Mouse (Mus musculus): ENCODE data around the gene Serpina3m.
A peak's percentile ranks its signal among the peaks of the same experiment; 100 is the strongest.
"Not testable (repeated sequence)": the region's sequence is repeated elsewhere in the genome, so short reads cannot be mapped to it uniquely, and the experiment has no call there.

Serpina3m gene

GRCm38 (mm10) chr12:104391057-104391456 is 52.8 kb downstream of the Serpina3m start:
- not testable (repeated sequence) for DNase-seq

- DNase-seq, result no peak
Measured at GRCm38 (mm10) chr12:104403968-104404367, 65.7 kb downstream of the Serpina3m start.

GRCm38 (mm10) chr12:104406454-104406885 is 68.2 kb downstream of the Serpina3m start, which contains the start of gene Serpina3n:
TSS of gene Serpina3n (plus strand) at chr12:104406729.
- DNase-seq, result no peak

GRCm38 (mm10) chr12:104412507-104412906 is 74.2 kb downstream of the Serpina3m start:
- DNase-seq, result no peak

- DNase-seq, result peak; percentile 8
Measured at GRCm38 (mm10) chr12:104414576-104414975, 76.3 kb downstream of the Serpina3m start.

GRCm38 (mm10) chr12:104415625-104416315 is 77.5 kb downstream of the Serpina3m start:
- peak; percentile 24 for DNase-seq

GRCm38 (mm10) chr12:104418340-104419135 is 80.3 kb downstream of the Serpina3m start:
- DNase-seq, result peak; percentile 55

GRCm38 (mm10) chr12:104419136-104419462 is 80.8 kb downstream of the Serpina3m start:
- DNase-seq, result no peak

- no peak for DNase-seq
Measured at GRCm38 (mm10) chr12:104422615-104423392, 84.5 kb downstream of the Serpina3m start.

- no peak for DNase-seq
Measured at GRCm38 (mm10) chr12:104425591-104425990, 87.3 kb downstream of the Serpina3m start.

- DNase-seq, result no peak
Measured at GRCm38 (mm10) chr12:104426915-104427314, 88.6 kb downstream of the Serpina3m start.

GRCm38 (mm10) chr12:104431359-104431758 is 93.1 kb downstream of the Serpina3m start:
- DNase-seq, result no peak

GRCm38 (mm10) chr12:104433214-104433613 is 94.9 kb downstream of the Serpina3m start:
- DNase-seq, result no peak

GRCm38 (mm10) chr12:104433951-104434735 is 95.9 kb downstream of the Serpina3m start:
- no peak for DNase-seq

GRCm38 (mm10) chr12:104440087-104440760 is 101.9 kb downstream of the Serpina3m start:
- DNase-seq, result peak; percentile 77

- DNase-seq, result no peak
Measured at GRCm38 (mm10) chr12:104443716-104444115, 105.4 kb downstream of the Serpina3m start.
